Mouse (Mus musculus) midbrain, postnatal 0 days (tissue): ENCODE results near the gene Wdr76. TPM values are rescaled to one million over a fixed set of nuclear protein-coding genes. Genes with fewer than 3 reads are reported as not detected.
A peak's percentile ranks its signal among the peaks of the same experiment; 100 is the strongest.
"Not testable (repeated sequence)": the region's sequence is repeated elsewhere in the genome, so short reads cannot be mapped to it uniquely, and the experiment has no call there.

Experiments
- ATAC-seq: fragments of 200-750 bp; cut with Nextera tagmentation; 2 replicates; pipeline ENCODE4 v1.8.0; 2017; ENCODE audit warnings: moderate number of reproducible peaks, mild to moderate bottlenecking, moderate TSS enrichment, moderate library complexity; ENCODE audit not compliant: low FRiP score
- DNase-seq: peaks from one replicate; pipeline ENCODE4 v3.0.0-alpha.2; 2015; ENCODE audit warnings: low spot score
- H3K27ac ChIP-seq: fragments of 300-500 bp; sonication (generic); 2 replicates; pipeline ENCODE4 v1.5.1; 2014; ENCODE audit warnings: low read depth, mild to moderate bottlenecking, low read length, mixed read lengths
- H3K27me3 ChIP-seq: fragments of 300-500 bp; sonication (generic); 2 replicates; pipeline ENCODE4 v1.6.1; 2014; ENCODE audit warnings: low read length, control low read depth, mixed read lengths; ENCODE audit not compliant: insufficient read depth
- H3K36me3 ChIP-seq: fragments of 300-500 bp; sonication (generic); 2 replicates; pipeline ENCODE4 v1.6.1; 2014; ENCODE audit warnings: low read length, control low read depth, mixed read lengths; ENCODE audit not compliant: insufficient read depth
- H3K4me1 ChIP-seq: fragments of 300-500 bp; sonication (generic); 2 replicates; pipeline ENCODE4 v1.6.1; 2014; ENCODE audit warnings: mild to moderate bottlenecking, control low read depth, antibody characterized with exemption, low read length, mixed read lengths; ENCODE audit not compliant: insufficient read depth
- H3K4me2 ChIP-seq: fragments of 300-500 bp; sonication (generic); 2 replicates; pipeline ENCODE4 v1.6.1; 2014; ENCODE audit warnings: low read depth, mild to moderate bottlenecking, low read length, mixed read lengths; ENCODE audit not compliant: poor library complexity, severe bottlenecking
- H3K4me3 ChIP-seq: fragments of 300-500 bp; sonication (generic); 2 replicates; pipeline ENCODE4 v1.5.1; 2014; ENCODE audit warnings: low read depth, mild to moderate bottlenecking, low read length, moderate library complexity
- H3K9ac ChIP-seq: fragments of 300-500 bp; sonication (generic); replicated peaks from 2 replicates; pipeline ENCODE4 v1.6.1; 2014; ENCODE audit warnings: mild to moderate bottlenecking, low read length, moderate library complexity, mixed read lengths; ENCODE audit not compliant: poor library complexity, severe bottlenecking
- H3K9me3 ChIP-seq: fragments of 300-500 bp; sonication (generic); 2 replicates; pipeline ENCODE4 v1.6.1; 2016; ENCODE audit warnings: low read length, control low read depth
- CTCF ChIP-seq: IDR thresholded peaks from 2 replicates; pipeline ENCODE4 v1.5.1; 2016; ENCODE audit warnings: antibody characterized with exemption, mild to moderate bottlenecking
- WGBS: fragments of 180-500 bp; shearing (Covaris S2); extraction: QIAGEN DNeasy Blood & Tissue Kit; methylation state at CpG from one replicate; pipeline ENCODE4 v1.1.7; 2014; 5-methylcytosine and 5-hydroxymethylcytosine counted together
- polyA plus RNA-seq: library from polyadenylated mRNA; unstranded; fragments of >200 nt; fragmentation: Nextera tagmentation; extraction: Ambion mirVana; gene quantifications from 2 replicates; pipeline ENCODE4 v1.2.1, GENCODE M21; 2015
- total RNA-seq: library from RNA; depleted of rRNA; stranded (reverse); fragments of >200 nt; gene quantifications from 2 replicates; pipeline ENCODE4 v1.2.3, GENCODE M21; 2014; rRNA removed

Gene Wdr76
- total RNA-seq = 4.8 TPM in 2 replicates
- polyA plus RNA-seq = 1.8 and 2.1 TPM in 2 replicates

DNA sequence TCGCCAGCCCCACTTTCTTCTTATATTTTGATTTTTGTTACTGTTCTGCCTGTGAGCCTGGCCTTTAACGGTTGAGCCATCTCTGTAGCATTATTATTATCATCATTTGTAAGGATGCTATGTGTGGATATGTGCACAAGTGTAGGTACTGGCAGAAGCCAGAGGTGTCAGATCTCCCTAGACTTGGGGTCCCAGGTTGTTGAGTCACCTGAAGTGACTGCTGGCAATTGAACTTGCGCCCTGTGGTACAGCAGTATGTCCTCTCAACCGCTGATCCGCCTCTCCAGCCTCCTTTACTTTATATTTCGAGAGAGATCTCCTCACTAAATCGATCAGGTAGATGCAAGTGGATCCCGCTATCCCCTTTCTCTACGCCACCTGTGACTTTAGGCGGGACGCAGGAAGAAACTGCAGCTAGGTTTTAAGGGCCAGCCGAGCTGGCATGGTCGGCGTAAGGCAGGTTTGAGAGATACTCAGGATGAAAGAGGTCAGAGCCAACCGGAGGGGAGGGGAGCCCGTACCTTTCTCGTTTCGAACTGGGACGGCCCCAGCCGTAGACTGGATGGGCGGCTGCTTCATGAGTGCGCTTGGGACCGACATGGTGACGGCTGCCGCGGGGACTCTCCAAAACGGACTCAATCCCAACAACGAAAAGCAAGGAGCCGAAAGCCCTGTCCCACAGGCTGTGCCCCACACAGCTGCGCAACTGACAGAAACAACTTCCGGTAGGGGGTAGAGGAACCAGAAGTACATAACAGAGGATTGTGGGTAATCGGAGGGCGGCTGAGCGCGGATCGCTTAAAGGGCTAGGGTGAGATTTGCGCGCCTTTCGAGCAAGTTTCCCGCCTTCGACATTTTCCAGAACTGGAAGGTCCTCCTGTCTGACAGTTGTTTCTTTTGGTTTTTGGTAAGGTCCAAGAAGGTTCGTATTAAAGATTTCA lies at the start of gene Wdr76, which contains the start of gene Mfap1a:
Wdr76 (plus strand) TSS at position 782 of the 941 bp plus-strand sequence.
Mfap1a (minus strand) TSS at position 724 of the 941 bp plus-strand sequence.
- TF ChIP-seq CTCF = peak; percentile 50
- 5% methylated on average over 38 of the region's 42 CpGs for WGBS
- H3K36me3 ChIP-seq, H3K27me3 ChIP-seq, H3K9me3 ChIP-seq, H3K4me1 ChIP-seq, H3K27ac ChIP-seq: not testable (repeated sequence)
- H3K9ac ChIP-seq = peak within 1 kb of the TSS; percentile 55
- DNase-seq (peak; percentile 96), ATAC-seq (peak; percentile 87)
- peak within 1 kb of the TSS; percentile 51 for H3K4me3 ChIP-seq
- peak within 1 kb of the TSS; percentile 57 for H3K4me2 ChIP-seq

DNA sequence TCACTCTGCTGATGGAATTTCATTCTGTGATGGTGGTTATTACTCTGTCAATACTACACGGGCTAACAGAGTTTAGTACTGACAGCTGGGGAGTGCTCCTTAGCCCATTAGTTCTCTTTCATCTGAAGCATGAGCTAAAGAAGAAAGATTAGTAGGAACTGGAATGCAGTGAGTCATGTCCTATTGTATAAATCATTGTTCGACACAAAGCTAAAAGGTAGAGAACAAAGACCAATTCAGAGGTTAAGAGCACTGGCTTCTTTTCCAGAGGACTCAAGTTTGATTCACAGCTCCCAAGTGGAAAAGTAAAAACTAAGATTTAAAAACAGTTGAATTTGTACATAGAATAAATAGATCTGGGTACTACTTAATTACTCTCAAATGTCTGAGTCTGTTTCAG lies 46.5 kb upstream of the Wdr76 start:
- Histone ChIP-seq H3K4me2 (no peak overlapping the region), H3K27me3 (no peaks in the 10 kb centered on the region), H3K9me3 (no peaks in the 10 kb centered on the region), H3K4me3 (no peak overlapping the region), H3K36me3 (no peaks in the 10 kb centered on the region), H3K27ac (no peak overlapping the region), H3K9ac (no peak overlapping the region), H3K4me1 (no peaks in the 10 kb centered on the region)
- TF ChIP-seq CTCF = no peak
- ATAC-seq (no peak), DNase-seq (no peak)
- 66% methylated on average over 2 of the region's 2 CpGs for WGBS

- H3K4me3 ChIP-seq, H3K4me2 ChIP-seq, DNase-seq, H3K27ac ChIP-seq, H3K9ac ChIP-seq, H3K9me3 ChIP-seq, ATAC-seq, H3K27me3 ChIP-seq, H3K4me1 ChIP-seq, H3K36me3 ChIP-seq: not testable (repeated sequence)
- whole genome bisulfite sequencing = 71% methylated on average over 1 of the region's 6 CpGs
Measured at GRCm38 (mm10) chr2:121468982-121469381, 37.5 kb upstream of the Wdr76 start.

GRCm38 (mm10) chr2:121472783-121473182 lies 33.7 kb upstream of the Wdr76 start:
- ATAC-seq, H3K36me3 ChIP-seq, H3K27ac ChIP-seq, DNase-seq, H3K9ac ChIP-seq, H3K4me1 ChIP-seq, H3K9me3 ChIP-seq, H3K27me3 ChIP-seq, H3K4me3 ChIP-seq, H3K4me2 ChIP-seq: not testable (repeated sequence)
- 93% methylated on average over 3 of the region's 3 CpGs for WGBS

- peak; percentile 95 for DNase-seq
- peak within 1 kb of the TSS; percentile 57 for H3K4me2 ChIP-seq
- H3K27me3 ChIP-seq, H3K36me3 ChIP-seq, H3K4me1 ChIP-seq, H3K9me3 ChIP-seq: not testable (repeated sequence)
- 0 out of 2 replicates have a peak within 1 kb of the TSS, but pooled peaks have one; percentile 47 for H3K27ac ChIP-seq
- peak within 1 kb of the TSS; percentile 51 for H3K4me3 ChIP-seq
- H3K9ac ChIP-seq = peak within 1 kb of the TSS; percentile 57; the same call in 1 of the 2 replicates
- WGBS = 9% methylated on average over 35 of the region's 41 CpGs
- ATAC-seq = peak; percentile 92
Measured at GRCm38 (mm10) chr2:121473301-121474179, 33.0 kb upstream of the Wdr76 start, which contains the start of gene Mfap1b. TSS of gene Mfap1b (minus strand) at chr2:121474067.
